Mouse (Mus musculus) C2C12 (cell line): Measurements from ENCODE around the gene Mtfp1.

Experiments
- CEBPB ChIP-seq: IDR thresholded peaks from one replicate; pipeline ENCODE4 v1.6.1; 2011; ENCODE audit warnings: low read depth, mild to moderate bottlenecking, control low read depth, moderate library complexity
- CTCF ChIP-seq: IDR thresholded peaks from one replicate; pipeline ENCODE4 v1.5.1; 2011; ENCODE audit not compliant: control insufficient read depth, insufficient read depth, insufficient read length
- USF1 ChIP-seq: IDR thresholded peaks from one replicate; pipeline ENCODE4 v1.6.1; 2011; ENCODE audit warnings: low read depth, mild to moderate bottlenecking, control low read depth, moderate library complexity

- TF ChIP-seq CTCF (no peak), CEBPB (no peak), USF1 (no peak)
Observed at GRCm38 (mm10) chr11:4046526-4046925, 48.7 kb downstream of the Mtfp1 start.
